Mouse (Mus musculus) spleen, adult 2 months (tissue): ENCODE measurements around the gene Palm3. TPM values are rescaled to one million over a fixed set of nuclear protein-coding genes. Genes with fewer than 3 reads are reported as not detected.
"Not testable (repeated sequence)": the region's sequence is repeated elsewhere in the genome, so short reads cannot be mapped to it uniquely, and the experiment has no call there.

ENCODE experiments used
- DNase-seq, 2 experiments: peaks; one replicate each; pipeline versions ENCODE4 v3.0.0 to v3.0.0-alpha.2; 2012 to 2021; ENCODE audit warnings: low spot score in 2 of 2, low read depth in 1 of 2
- H3K27ac ChIP-seq: fragments of 200-500 bp; 2 replicates; pipeline ENCODE4 v1.5.1; 2012; ENCODE audit warnings: low read length, inconsistent platforms; ENCODE audit not compliant: insufficient read depth
- H3K27me3 ChIP-seq: fragments of 200-500 bp; 2 replicates; pipeline ENCODE4 v1.6.1; 2012; ENCODE audit warnings: mild to moderate bottlenecking, moderate library complexity, low read length, inconsistent platforms; ENCODE audit not compliant: control insufficient read depth, insufficient read depth
- H3K36me3 ChIP-seq: fragments of 200-500 bp; 2 replicates; pipeline ENCODE4 v1.6.1; 2012; ENCODE audit warnings: mild to moderate bottlenecking, low read length, inconsistent platforms; ENCODE audit not compliant: control insufficient read depth, insufficient read depth
- H3K4me1 ChIP-seq: fragments of 200-500 bp; 2 replicates; pipeline ENCODE4 v1.6.1; 2011; ENCODE audit warnings: inconsistent platforms; ENCODE audit not compliant: control insufficient read depth, insufficient read depth, insufficient read length
- H3K4me3 ChIP-seq: fragments of 200-500 bp; 2 replicates; pipeline ENCODE4 v1.5.1; 2011; ENCODE audit warnings: mild to moderate bottlenecking, inconsistent platforms; ENCODE audit not compliant: insufficient read depth, insufficient read length; ENCODE audit errors: extremely low read depth
- CTCF ChIP-seq: fragments of 200-500 bp; IDR thresholded peaks from 2 replicates; pipeline ENCODE4 v1.5.1; 2011; ENCODE audit warnings: mild to moderate bottlenecking, inconsistent platforms; ENCODE audit not compliant: insufficient read depth, insufficient read length, insufficient replicate concordance; ENCODE audit errors: extremely low read depth
- POLR2A ChIP-seq: fragments of 200-500 bp; IDR thresholded peaks from 2 replicates; pipeline ENCODE4 v1.6.1; 2011; ENCODE audit warnings: low read depth, low read length, inconsistent platforms
- WGBS: fragments of 180-500 bp; shearing (Covaris S2); methylation state at CpG from one replicate; pipeline ENCODE4 v1.1.7; 2018; 5-methylcytosine and 5-hydroxymethylcytosine counted together
- polyA plus RNA-seq: library from polyadenylated mRNA; depleted of rRNA; stranded (reverse); fragments of >200 nt; gene quantifications from 2 replicates; pipeline ENCODE4 v1.2.3, GENCODE M21; 2012

Gene Palm3
- polyA plus RNA-seq, 1 experiment, result 0.23 TPM

DNA sequence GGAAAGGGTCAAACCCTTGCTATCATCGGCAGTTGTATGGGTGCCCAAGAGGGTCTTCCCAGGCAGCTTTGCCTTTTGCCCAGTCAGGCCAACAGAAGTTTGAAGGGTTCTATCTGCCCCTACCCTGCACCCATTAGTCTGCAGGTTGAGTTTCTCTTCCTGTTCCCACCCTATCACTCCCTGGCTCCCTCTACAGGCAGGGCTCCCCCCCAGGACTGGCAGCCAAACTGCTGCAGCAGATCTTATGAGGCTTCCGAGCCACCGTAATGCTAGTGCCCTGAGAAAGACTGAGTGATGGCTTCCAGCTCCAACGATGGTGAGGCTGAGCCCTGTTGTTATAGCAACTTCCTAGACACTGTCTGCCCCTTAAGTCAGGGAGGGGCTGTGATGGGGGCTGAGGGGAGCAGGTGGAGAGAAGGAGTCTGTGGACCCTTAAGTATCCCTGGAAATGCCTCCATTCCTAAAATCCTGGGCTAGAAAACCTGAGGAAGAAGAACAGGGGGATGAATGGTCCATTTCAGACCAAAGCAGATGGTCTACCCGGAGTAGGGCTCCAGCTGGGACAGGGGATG is 44.4 kb upstream of the Palm3 start:
- 91% methylated on average over 5 of the region's 5 CpGs for WGBS
- no peak for DNase-seq
- TF ChIP-seq CTCF, result no peak; the same call in 1 of the 2 replicates
- TF ChIP-seq POLR2A, result no peak

DNA sequence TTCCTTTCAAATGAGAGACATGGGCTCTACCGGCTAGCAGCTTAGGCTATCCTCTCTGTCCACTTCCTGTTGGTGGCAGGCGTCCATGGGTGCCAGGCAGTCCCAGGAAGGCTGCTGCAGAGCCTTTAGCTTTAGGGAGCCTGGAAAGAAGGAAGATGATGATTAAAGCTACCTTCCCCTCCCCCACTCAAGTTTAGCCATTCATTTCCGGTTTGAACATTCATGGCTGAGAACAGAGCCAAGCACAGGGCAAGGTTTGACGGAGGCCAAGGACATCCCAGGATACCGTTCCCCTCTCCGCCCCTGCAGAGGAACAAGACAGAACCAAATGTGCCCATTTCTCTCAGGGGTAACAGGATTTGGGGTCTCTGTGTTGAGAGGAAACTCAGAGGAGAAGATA is 43.6 kb upstream of the Palm3 start:
- 59% methylated on average over 6 of the region's 6 CpGs for WGBS
- no peak for DNase-seq

More for the DNA sequence above, 44.4 kb upstream of the Palm3 start:
- Histone ChIP-seq H3K4me3 (no peak overlapping the region), H3K36me3 (peaks cover 9% of the 10 kb centered on the region), H3K27ac (no peak overlapping the region), H3K4me1 (peaks cover 15% of the 10 kb centered on the region; the same call in 1 of the 2 replicates), H3K27me3 (no peaks in the 10 kb centered on the region)

DNA sequence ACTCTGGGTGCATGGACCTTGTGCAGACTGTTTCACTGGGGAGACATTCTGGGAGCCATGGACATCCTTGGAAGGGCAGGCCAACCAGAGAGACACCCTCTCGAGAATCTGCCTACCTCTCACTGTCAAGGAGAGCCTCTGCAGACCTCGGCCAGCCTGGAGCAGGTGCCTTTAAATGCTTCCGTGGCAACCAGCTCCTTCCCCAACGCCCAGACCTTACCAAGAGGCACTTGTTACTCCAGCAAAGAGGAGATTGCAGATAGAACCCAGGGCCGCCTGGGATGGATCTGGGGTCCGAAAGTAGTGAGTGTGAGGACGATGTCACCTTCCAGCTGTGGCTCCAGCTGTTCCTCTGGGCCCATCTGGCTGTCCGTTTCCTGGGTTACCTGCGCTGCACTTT is 43.1 kb upstream of the Palm3 start:
- no peak for DNase-seq
- no peak overlapping the region for H3K4me3 ChIP-seq
- TF ChIP-seq CTCF, result no peak
- no peak for TF ChIP-seq POLR2A
- peaks cover 9% of the 10 kb centered on the region for H3K36me3 ChIP-seq
- H3K4me1 ChIP-seq, result peaks cover 13% of the 10 kb centered on the region; the same call in 1 of the 2 replicates
- 85% methylated on average over 9 of the region's 9 CpGs for WGBS
- no peak overlapping the region; the same call in 1 of the 2 replicates for H3K27ac ChIP-seq
- no peaks in the 10 kb centered on the region for H3K27me3 ChIP-seq

More for the DNA sequence above, 43.6 kb upstream of the Palm3 start:
- no peak overlapping the region for H3K4me3 ChIP-seq
- H3K36me3 ChIP-seq, result peaks cover 9% of the 10 kb centered on the region
- no peaks in the 10 kb centered on the region for H3K27me3 ChIP-seq
- H3K4me1 ChIP-seq, result peaks cover 13% of the 10 kb centered on the region; the same call in 1 of the 2 replicates
- H3K27ac ChIP-seq, result no peak overlapping the region
- TF ChIP-seq CTCF (no peak), POLR2A (no peak)

DNA sequence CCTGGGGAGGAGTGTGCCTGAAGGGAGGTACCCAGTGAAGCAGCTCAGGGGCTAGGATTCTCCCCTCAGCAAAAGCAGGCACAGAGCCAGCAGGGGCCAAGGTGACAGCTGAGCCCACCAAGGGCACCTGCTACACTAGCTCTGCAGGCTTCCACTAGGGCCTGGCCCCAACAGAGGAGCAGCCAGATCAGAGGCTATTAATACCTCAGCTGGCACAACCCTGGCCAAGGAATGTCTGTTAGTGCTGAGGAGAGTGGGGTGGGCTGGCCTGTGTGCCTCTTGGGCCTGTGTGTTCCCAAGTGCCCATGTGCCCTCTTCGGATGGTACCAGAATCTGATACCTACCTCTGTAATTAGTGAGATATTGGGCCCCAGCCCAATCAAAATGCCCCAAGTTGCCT is 41.0 kb upstream of the Palm3 start:
- H3K4me1 ChIP-seq, result peaks cover 7% of the 10 kb centered on the region; the same call in 1 of the 2 replicates
- 85% methylated on average over 1 of the region's 1 CpGs for WGBS
- DNase-seq, result no peak
- TF ChIP-seq POLR2A, result no peak
- TF ChIP-seq CTCF, result no peak
- no peak overlapping the region for H3K27ac ChIP-seq
- peaks cover 9% of the 10 kb centered on the region for H3K36me3 ChIP-seq
- no peaks in the 10 kb centered on the region for H3K27me3 ChIP-seq
- H3K4me3 ChIP-seq, result no peak overlapping the region

- no peak overlapping the region for H3K27ac ChIP-seq
- TF ChIP-seq CTCF (no peak), POLR2A (no peak)
- H3K27me3 ChIP-seq, result no peaks in the 10 kb centered on the region
- H3K4me1 ChIP-seq, result peaks cover 7% of the 10 kb centered on the region; the same call in 1 of the 2 replicates
- H3K36me3 ChIP-seq, result peaks cover 12% of the 10 kb centered on the region
- H3K4me3 ChIP-seq, result no peak overlapping the region
- no peak for DNase-seq
- 91% methylated on average over 8 of the region's 8 CpGs for WGBS
These were observed 40.4 kb upstream of the Palm3 start for GRCm38 (mm10) chr8:83980845-83981244.

- Histone ChIP-seq H3K4me1 (peaks cover 7% of the 10 kb centered on the region; the same call in 1 of the 2 replicates), H3K4me3 (no peak overlapping the region), H3K27me3 (no peaks in the 10 kb centered on the region), H3K27ac (no peak overlapping the region), H3K36me3 (peaks cover 18% of the 10 kb centered on the region)
- DNase-seq, result no peak
- no peak for TF ChIP-seq CTCF
- no peak for TF ChIP-seq POLR2A
- WGBS, result 96% methylated on average over 7 of the region's 7 CpGs
These were observed 39.7 kb upstream of the Palm3 start for GRCm38 (mm10) chr8:83981533-83981932.

GRCm38 (mm10) chr8:83982449-83982848 is 38.8 kb upstream of the Palm3 start:
- no peak for DNase-seq
- Histone ChIP-seq H3K4me1 (peaks cover 1% of the 10 kb centered on the region; the same call in 1 of the 2 replicates), H3K27ac (no peak overlapping the region), H3K27me3 (no peaks in the 10 kb centered on the region), H3K36me3 (peaks cover 24% of the 10 kb centered on the region), H3K4me3 (no peak overlapping the region)
- WGBS, result 82% methylated on average over 4 of the region's 4 CpGs
- TF ChIP-seq CTCF (no peak), POLR2A (no peak)

- H3K27me3 ChIP-seq, DNase-seq, H3K27ac ChIP-seq, H3K4me1 ChIP-seq, H3K4me3 ChIP-seq: not testable (repeated sequence)
- peaks cover 24% of the 10 kb centered on the region for H3K36me3 ChIP-seq
- WGBS, result 96% methylated on average over 2 of the region's 2 CpGs
These were observed 38.0 kb upstream of the Palm3 start for GRCm38 (mm10) chr8:83983222-83983621.
